Mouse (Mus musculus) cerebellum, adult 8-10 months (tissue): ENCODE measurements at regions not wholly inside any gene's neighbourhood (a gene's known extent, or its start where the extent isn't known, plus 50 kb on each side); places are given as distances from the start of the nearest gene placed in this dataset.

ENCODE experiments used
- DNase-seq: peaks from one replicate; pipeline ENCODE4 v3.0.0; 2022

DNA sequence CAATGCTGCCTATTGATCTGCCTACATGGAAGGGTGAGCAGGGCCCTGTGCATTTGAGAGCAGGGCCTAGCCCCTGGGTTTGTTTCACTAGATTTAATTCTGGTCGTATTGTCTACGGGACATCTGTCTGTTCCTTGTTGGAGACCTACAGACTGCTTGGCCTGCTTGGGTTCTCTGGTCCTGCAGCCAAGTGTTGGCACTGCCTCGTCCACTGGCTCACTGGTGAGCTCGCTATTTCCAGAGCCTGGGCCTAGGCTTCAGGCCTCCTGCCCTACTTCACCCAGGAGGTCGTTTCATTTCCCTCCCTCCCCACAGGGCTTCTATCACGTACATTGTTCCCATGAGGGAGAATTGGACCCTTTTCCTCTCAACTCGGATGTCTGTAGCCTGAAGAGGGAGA is 62.2 kb upstream of the Blcap start:
- DNase-seq: no peak

DNA sequence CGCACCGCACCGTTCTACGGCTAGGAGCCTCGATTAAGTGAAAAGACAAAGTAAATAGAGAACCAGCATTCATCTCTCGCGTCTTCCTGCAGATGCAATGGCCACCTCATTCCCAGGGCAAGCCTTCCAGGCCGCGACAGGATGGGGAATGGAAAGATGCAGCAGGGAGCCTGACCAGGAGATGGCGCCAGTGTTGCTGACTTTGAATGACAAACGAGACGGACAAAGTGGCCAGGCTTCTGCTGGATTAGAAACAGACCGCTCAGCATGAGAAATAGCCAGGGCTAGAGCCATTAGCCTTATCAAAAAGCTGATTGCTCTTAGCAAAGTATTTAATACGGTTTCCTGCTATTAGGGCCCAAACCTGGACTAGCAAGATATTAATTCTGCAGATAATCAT is 64.6 kb upstream of the Blcap start:
- DNase-seq: peak; percentile 87

DNA sequence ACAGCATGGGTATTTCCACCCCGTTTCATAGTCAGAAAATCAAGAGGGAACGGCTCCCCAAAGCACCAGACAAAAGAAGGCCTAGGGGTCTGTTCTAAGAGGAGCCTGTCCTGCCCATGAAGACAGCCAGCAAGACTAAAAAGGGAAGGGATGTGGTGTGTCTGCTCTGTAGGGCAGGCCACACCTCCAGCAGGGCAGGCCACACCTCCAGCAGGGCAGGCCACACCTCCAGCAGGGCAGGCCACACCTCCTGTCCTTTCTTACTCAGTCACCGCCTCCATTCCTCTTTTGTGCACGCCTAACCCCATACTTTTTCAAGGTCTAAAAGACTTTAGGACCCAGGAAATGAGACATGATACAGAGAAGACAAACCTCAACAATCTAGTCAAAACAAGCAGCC is 69.8 kb upstream of the Blcap start:
- DNase-seq: no peak

GRCm38 (mm10) chr2:157663584-157664375 is 73.4 kb upstream of the Ctnnbl1 start:
- DNase-seq: no peak

DNA sequence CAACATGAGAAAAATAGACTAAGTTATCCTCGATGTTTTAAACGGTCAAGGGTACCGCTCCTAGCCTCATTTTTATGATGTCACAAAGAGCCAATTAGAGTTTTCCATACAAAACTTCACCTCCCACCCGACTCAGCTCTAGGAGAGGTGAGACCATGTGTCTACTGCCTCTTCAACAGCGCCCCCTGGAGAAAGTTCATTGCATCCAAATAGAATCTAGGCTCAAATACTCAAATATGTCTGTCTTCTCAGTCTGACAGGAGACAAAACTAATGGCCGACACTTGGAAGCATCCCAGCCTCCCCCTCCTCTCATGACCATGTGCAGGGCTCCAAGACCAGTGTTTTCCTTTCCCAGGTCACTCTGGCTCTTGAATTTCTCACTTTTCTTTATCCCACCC is 72.7 kb upstream of the Ctnnbl1 start:
- no peak for DNase-seq

DNA sequence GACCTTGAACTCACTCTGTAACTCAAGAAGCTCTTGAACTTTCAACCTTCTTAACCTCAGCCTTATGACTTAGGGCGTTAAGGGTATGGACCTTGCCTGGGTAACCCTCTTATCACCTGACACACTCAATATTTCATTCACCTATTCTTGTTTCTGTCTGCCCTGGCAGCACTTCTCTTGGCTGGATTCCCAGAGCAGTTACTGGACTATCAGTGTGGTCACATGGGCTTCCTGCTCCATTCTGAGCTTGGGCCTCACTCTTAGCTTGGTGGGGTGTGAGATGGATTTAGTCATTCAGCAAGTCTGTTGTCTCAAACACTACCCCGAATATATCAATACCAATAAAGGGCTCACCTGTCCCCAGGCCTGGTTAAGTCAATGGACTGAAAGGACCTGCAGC is 67.0 kb upstream of the Ctnnbl1 start:
- no peak for DNase-seq

- no peak for DNase-seq
These were observed 62.3 kb upstream of the Ctnnbl1 start for GRCm38 (mm10) chr2:157674906-157675305.

DNA sequence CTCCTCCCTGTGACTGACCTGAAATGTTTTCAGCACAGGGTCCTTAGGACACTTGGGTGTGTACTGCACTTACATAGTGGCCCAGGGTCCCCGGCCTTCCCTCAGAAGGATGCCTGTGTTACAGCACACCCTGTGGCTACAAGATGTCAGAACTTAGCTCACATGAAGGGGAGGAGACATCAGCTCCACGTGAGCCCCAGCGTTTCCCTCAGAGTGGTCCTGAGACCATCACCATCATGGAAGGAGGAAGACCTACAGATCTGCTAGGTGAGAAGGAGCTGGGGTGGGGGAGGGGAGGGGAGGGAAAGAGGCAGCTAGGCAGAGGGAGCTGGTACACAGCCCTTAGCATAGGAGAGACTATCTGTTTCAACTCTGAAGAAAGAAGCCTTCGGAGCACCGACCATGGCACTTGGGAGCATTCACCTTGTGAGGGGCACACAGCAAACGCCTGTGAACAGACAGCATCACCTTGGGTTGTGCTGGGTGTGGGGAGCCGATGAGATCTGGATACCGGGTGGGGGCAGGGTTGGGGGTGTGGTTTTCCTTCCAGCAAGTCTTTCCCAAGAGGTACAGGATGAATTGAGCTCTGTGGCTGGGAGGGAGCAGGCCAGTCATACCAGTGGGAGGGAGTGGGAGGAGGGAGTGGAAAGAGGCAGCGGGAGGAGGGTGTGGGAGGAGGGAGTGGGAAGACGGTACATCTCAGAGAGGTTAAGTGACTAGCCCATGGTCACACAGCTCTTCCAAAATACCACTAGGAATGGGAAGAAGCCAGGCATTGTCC is 60.6 kb upstream of the Ctnnbl1 start:
- DNase-seq: no peak

GRCm38 (mm10) chr2:157677262-157677661 is 59.9 kb upstream of the Ctnnbl1 start:
- no peak for DNase-seq

DNA sequence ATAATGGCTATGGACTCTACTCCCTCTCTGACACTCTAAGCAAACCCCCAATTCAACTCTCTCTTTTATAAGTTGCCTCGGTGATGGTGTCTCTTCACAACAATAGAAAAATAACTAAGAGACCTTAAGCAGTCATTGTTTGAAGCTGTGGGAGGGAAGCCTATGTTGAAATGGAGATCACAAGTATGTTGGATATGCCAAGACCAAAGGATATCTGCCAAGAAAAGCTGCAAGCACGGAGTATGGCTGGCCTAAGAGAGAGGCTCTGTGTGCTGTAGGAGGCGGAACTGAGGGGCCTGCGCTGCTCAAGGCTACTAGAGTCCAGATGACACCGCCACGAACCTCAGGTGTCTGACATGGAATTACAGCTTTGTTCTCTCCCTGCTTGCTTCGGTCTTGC is 55.3 kb upstream of the Ctnnbl1 start:
- no peak for DNase-seq
